Mouse (Mus musculus) stomach, embryonic 14.5 days (tissue): ENCODE measurements around the gene Mtf1. TPM values are rescaled to one million over a fixed set of nuclear protein-coding genes. Genes with fewer than 3 reads are reported as not detected.

Source experiments
- ATAC-seq: fragments of 200-750 bp; cut with Nextera tagmentation; 2 replicates; pipeline ENCODE4 v1.8.0; 2017; ENCODE audit warnings: low read depth, moderate TSS enrichment; ENCODE audit not compliant: insufficient number of reproducible peaks, insufficient read depth, low FRiP score
- H3K27ac ChIP-seq: fragments of 300-500 bp; sonication (generic); 2 replicates; pipeline ENCODE4 v1.5.1; 2014; ENCODE audit warnings: mild to moderate bottlenecking, low read length, moderate library complexity, mixed read lengths
- H3K27me3 ChIP-seq: fragments of 300-500 bp; sonication (generic); 2 replicates; pipeline ENCODE4 v1.6.1; 2014; ENCODE audit warnings: low read length, control low read depth, mixed read lengths; ENCODE audit not compliant: control insufficient read depth, insufficient read depth
- H3K36me3 ChIP-seq: fragments of 300-500 bp; sonication (generic); 2 replicates; pipeline ENCODE4 v1.6.1; 2014; ENCODE audit warnings: mild to moderate bottlenecking, control low read depth, low read length, moderate library complexity, mixed read lengths; ENCODE audit not compliant: control insufficient read depth, insufficient read depth
- H3K4me1 ChIP-seq: fragments of 300-500 bp; sonication (generic); 2 replicates; pipeline ENCODE4 v1.6.1; 2014; ENCODE audit warnings: low read length, control low read depth, mixed read lengths; ENCODE audit not compliant: control insufficient read depth, insufficient read depth
- H3K4me2 ChIP-seq: fragments of 300-500 bp; sonication (generic); replicated peaks from 2 replicates; pipeline ENCODE4 v1.6.1; 2014; ENCODE audit warnings: low read depth, low read length, control low read depth
- H3K4me3 ChIP-seq: fragments of 300-500 bp; sonication (generic); 2 replicates; pipeline ENCODE4 v1.5.1; 2014; ENCODE audit warnings: low read depth, low read length, control low read depth
- H3K9ac ChIP-seq: fragments of 300-500 bp; sonication (generic); replicated peaks from 2 replicates; pipeline ENCODE4 v1.6.1; 2014; ENCODE audit warnings: low read depth, mild to moderate bottlenecking, control low read depth, low read length, moderate library complexity, mixed read lengths
- H3K9me3 ChIP-seq: fragments of 300-500 bp; sonication (generic); 2 replicates; pipeline ENCODE4 v1.6.1; 2016; ENCODE audit warnings: low read depth, low read length, control low read depth; ENCODE audit not compliant: control insufficient read depth
- WGBS: fragments of 180-500 bp; shearing (Covaris S2); extraction: QIAGEN DNeasy Blood & Tissue Kit; methylation state at CpG from one replicate; pipeline ENCODE4 v1.1.7; 2014; 5-methylcytosine and 5-hydroxymethylcytosine counted together
- polyA plus RNA-seq: library from polyadenylated mRNA; unstranded; fragments of >200 nt; fragmentation: Nextera tagmentation; extraction: Ambion mirVana; gene quantifications from 2 replicates; pipeline ENCODE4 v1.2.1, GENCODE M21; 2014

Mtf1 gene
- 12.9 and 14.1 TPM in 2 replicates for polyA plus RNA-seq

- Histone ChIP-seq H3K27ac (peak within 1 kb of the TSS; percentile 97), H3K27me3 (no peaks in the 10 kb centered on the region), H3K4me1 (peaks cover 11% of the 10 kb centered on the region), H3K4me2 (peak within 1 kb of the TSS; percentile 68), H3K4me3 (peak within 1 kb of the TSS; percentile 56), H3K9ac (peak within 1 kb of the TSS; percentile 87), H3K9me3 (no peaks in the 10 kb centered on the region), H3K36me3 (peaks cover 18% of the 10 kb centered on the region; the same call in 1 of the 2 replicates)
- 3% methylated on average over 21 of the region's 21 CpGs for WGBS
- ATAC-seq = peak; percentile 74
Measured at GRCm38 (mm10) chr4:124801552-124802308, at the start of gene Mtf1. Mtf1 (plus strand) TSS chr4:124802104.

GRCm38 (mm10) chr4:124752281-124753199 lies 49.4 kb upstream of the Mtf1 start:
- Histone ChIP-seq H3K27ac (no peak overlapping the region), H3K4me1 (peaks cover 23% of the 10 kb centered on the region), H3K36me3 (no peaks in the 10 kb centered on the region), H3K9me3 (no peaks in the 10 kb centered on the region), H3K27me3 (no peaks in the 10 kb centered on the region), H3K4me2 (peak overlapping the region; percentile 93), H3K4me3 (peak overlapping the region; percentile 64), H3K9ac (peak overlapping the region; percentile 49; the same call in 1 of the 2 replicates)
- WGBS = 23% methylated on average over 15 of the region's 15 CpGs
- ATAC-seq = no peak

GRCm38 (mm10) chr4:124755526-124755925 lies 46.4 kb upstream of the Mtf1 start:
- H3K27me3 ChIP-seq = no peaks in the 10 kb centered on the region
- WGBS = 30% methylated on average over 7 of the region's 7 CpGs

DNA sequence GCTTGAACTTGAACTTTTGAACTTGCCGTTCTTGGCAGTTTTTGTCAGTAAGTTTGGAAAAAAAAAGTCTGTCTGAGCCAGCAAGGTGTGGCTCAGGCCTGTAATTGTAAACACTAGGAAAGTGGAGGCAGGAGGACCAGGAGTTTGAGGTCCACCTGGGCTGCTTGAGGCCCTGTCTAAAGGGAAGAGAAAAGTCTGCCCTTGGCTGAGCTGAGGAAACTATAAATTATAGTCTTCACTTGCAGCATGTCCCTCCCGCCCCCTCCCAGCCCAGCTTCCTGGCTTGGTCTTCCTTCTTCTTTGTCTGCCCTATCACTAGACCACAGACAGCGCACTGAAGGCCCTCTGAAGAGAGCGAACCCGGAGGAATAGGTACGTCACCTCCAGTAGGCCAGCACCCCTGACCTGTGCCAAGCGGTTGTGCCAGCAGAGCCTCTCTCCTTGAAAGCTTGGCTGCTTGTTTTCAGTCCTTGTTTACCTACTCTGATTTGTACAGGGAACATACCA lies 42.5 kb upstream of the Mtf1 start:
- 29% methylated on average over 7 of the region's 7 CpGs for WGBS
- no peak overlapping the region for H3K4me2 ChIP-seq
- ATAC-seq = peak; percentile 70

More at GRCm38 (mm10) chr4:124755526-124755925, 46.4 kb upstream of the Mtf1 start:
- no peak overlapping the region for H3K4me2 ChIP-seq
- H3K4me3 ChIP-seq = no peak overlapping the region
- H3K9ac ChIP-seq = no peak overlapping the region
- no peaks in the 10 kb centered on the region for H3K36me3 ChIP-seq
- ATAC-seq = no peak
- H3K9me3 ChIP-seq = no peaks in the 10 kb centered on the region
- H3K4me1 ChIP-seq = peaks cover 26% of the 10 kb centered on the region
- H3K27ac ChIP-seq = peak overlapping the region; percentile 36

DNA sequence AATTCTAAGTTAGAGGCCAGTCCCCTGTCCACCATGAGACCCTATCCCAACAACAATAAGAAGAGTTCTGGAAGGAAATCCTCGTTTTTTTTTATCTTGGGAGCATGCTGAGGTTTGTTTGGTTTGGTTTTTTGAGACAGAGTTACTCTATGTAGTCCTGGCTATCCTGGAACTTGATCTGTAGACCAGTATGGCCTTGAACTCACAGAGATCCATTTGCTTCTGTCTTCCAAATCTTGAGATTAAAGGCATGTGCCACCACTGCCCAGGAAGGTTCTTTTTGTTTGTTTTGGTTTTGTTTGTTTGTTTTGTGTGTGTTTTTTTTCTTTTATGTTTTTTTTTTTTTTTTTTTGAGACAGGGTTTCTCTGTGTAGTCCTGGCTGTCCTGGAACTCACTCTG lies 40.7 kb upstream of the Mtf1 start:
- H3K36me3 ChIP-seq = no peaks in the 10 kb centered on the region
- no peak overlapping the region for H3K4me3 ChIP-seq
- no peak overlapping the region for H3K9ac ChIP-seq
- H3K27ac ChIP-seq = no peak overlapping the region
- no peaks in the 10 kb centered on the region for H3K27me3 ChIP-seq
- WGBS = 41% methylated on average over 1 of the region's 1 CpGs
- no peaks in the 10 kb centered on the region for H3K9me3 ChIP-seq
- 0 out of 2 replicates have a peak, but pooled peaks cover 7% of the 10 kb centered on the region for H3K4me1 ChIP-seq
- no peak for ATAC-seq
- no peak overlapping the region for H3K4me2 ChIP-seq

More for the DNA sequence above, 42.5 kb upstream of the Mtf1 start:
- H3K9ac ChIP-seq = no peak overlapping the region
- H3K27ac ChIP-seq = peak overlapping the region; percentile 53
- no peak overlapping the region for H3K4me3 ChIP-seq
- no peaks in the 10 kb centered on the region for H3K27me3 ChIP-seq
- H3K9me3 ChIP-seq = no peaks in the 10 kb centered on the region
- 0 out of 2 replicates have a peak, but pooled peaks cover 14% of the 10 kb centered on the region for H3K4me1 ChIP-seq
- H3K36me3 ChIP-seq = no peaks in the 10 kb centered on the region

GRCm38 (mm10) chr4:124762858-124763452 lies 38.9 kb upstream of the Mtf1 start:
- ATAC-seq = no peak
- H3K9ac ChIP-seq = no peak overlapping the region
- 0 out of 2 replicates have a peak, but pooled peaks cover 4% of the 10 kb centered on the region for H3K4me1 ChIP-seq
- H3K36me3 ChIP-seq = no peaks in the 10 kb centered on the region
- no peak overlapping the region for H3K4me3 ChIP-seq
- H3K27me3 ChIP-seq = no peaks in the 10 kb centered on the region
- H3K27ac ChIP-seq = no peak overlapping the region
- WGBS = 69% methylated on average over 6 of the region's 6 CpGs
- no peak overlapping the region for H3K4me2 ChIP-seq
- H3K9me3 ChIP-seq = no peaks in the 10 kb centered on the region

DNA sequence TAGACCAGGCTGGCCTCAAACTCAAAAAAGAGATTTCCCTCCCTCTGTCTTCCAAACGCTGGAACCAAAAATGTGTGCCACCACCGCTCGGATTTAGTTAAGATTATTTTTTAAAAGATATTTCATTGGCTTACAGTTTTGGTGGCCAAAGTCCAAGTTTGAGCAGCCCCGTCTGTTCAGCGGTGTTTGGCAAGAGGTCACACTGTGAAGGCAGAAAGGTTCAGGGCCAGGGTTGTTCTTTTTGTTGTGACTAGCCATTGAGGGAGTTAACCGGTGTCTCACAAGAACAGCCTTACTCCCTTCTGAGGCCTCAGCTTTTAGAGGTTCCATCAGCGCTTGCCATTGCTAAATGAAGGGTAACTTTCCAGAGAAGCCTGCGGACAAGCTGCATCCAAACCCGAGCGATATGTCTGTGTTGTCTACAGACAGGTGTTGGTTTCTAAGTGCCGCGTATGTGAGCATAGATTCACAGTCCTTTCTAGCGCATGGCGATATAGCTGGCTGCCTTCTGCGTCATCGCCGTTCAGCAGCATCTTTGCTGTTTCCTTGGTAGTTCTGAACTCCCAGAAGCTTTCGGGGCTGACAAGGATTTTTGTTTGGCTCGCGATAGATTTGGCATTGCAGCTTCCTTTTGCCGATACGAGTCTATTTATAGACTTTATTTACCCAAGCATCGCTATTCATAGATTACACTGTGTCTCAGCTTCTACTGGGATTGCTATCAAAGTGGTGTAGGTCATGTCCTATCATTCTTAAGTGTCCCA lies 35.9 kb upstream of the Mtf1 start:
- Histone ChIP-seq H3K4me1 (no peaks in the 10 kb centered on the region), H3K4me2 (no peak overlapping the region), H3K36me3 (no peaks in the 10 kb centered on the region), H3K9me3 (no peaks in the 10 kb centered on the region), H3K4me3 (no peak overlapping the region), H3K9ac (no peak overlapping the region), H3K27me3 (no peaks in the 10 kb centered on the region), H3K27ac (no peak overlapping the region)
- ATAC-seq = no peak
- 82% methylated on average over 23 of the region's 23 CpGs for WGBS
